Mouse (Mus musculus) small intestine, adult 2 months (tissue): ENCODE results near the gene Eif4g2. TPM values are rescaled to one million over a fixed set of nuclear protein-coding genes. Genes with fewer than 3 reads are reported as not detected.

Experiments
- H3K27ac ChIP-seq: fragments of 200-500 bp; 2 replicates; pipeline ENCODE4 v1.5.1; 2012; ENCODE audit warnings: low read depth, low read length, control low read depth, inconsistent platforms; ENCODE audit not compliant: insufficient read depth
- H3K27me3 ChIP-seq: fragments of 200-500 bp; 2 replicates; pipeline ENCODE4 v1.6.1; 2012; ENCODE audit warnings: mild to moderate bottlenecking, moderate library complexity, low read length, inconsistent platforms; ENCODE audit not compliant: control insufficient read depth, insufficient read depth
- H3K36me3 ChIP-seq: fragments of 200-500 bp; 2 replicates; pipeline ENCODE4 v1.6.1; 2012; ENCODE audit warnings: mild to moderate bottlenecking, low read length, control low read depth, inconsistent platforms; ENCODE audit not compliant: control insufficient read depth, insufficient read depth
- H3K4me1 ChIP-seq: fragments of 200-500 bp; 2 replicates; pipeline ENCODE4 v1.6.1; 2012; ENCODE audit warnings: low read length, inconsistent platforms, mixed read lengths; ENCODE audit not compliant: control insufficient read depth, insufficient read depth, insufficient read length
- H3K4me3 ChIP-seq: fragments of 200-500 bp; 2 replicates; pipeline ENCODE4 v1.5.1; 2012; ENCODE audit warnings: low read depth, mild to moderate bottlenecking, control low read depth, inconsistent platforms, low read length, moderate library complexity
- CTCF ChIP-seq: fragments of 200-500 bp; IDR thresholded peaks from 2 replicates; pipeline ENCODE4 v1.5.1; 2012; ENCODE audit warnings: low read depth, mild to moderate bottlenecking, control low read depth, inconsistent platforms, low read length, moderate library complexity, mixed read lengths; ENCODE audit not compliant: insufficient replicate concordance, insufficient read length; ENCODE audit errors: extremely low read depth
- POLR2A ChIP-seq: fragments of 200-500 bp; IDR thresholded peaks from 2 replicates; pipeline ENCODE4 v1.6.1; 2012; ENCODE audit warnings: low read depth, mild to moderate bottlenecking, control low read depth, inconsistent platforms, low read length, moderate library complexity
- WGBS: fragments of 180-500 bp; shearing (Covaris S2); methylation state at CpG from one replicate; pipeline ENCODE4 v1.1.7; 2018; 5-methylcytosine and 5-hydroxymethylcytosine counted together
- polyA plus RNA-seq: library from polyadenylated mRNA; depleted of rRNA; stranded (reverse); fragments of >200 nt; gene quantifications from 2 replicates; pipeline ENCODE4 v1.2.3, GENCODE M21; 2012

Eif4g2 gene
- polyA plus RNA-seq, 1 experiment: 28.7 TPM

- H3K27me3 ChIP-seq: no peaks in the 10 kb centered on the region
- no peaks in the 10 kb centered on the region for H3K4me1 ChIP-seq
- H3K27ac ChIP-seq: no peak overlapping the region
- H3K4me3 ChIP-seq: no peak overlapping the region
- 58% methylated on average over 6 of the region's 6 CpGs for WGBS
- H3K36me3 ChIP-seq: peaks cover 72% of the 10 kb centered on the region
- TF ChIP-seq POLR2A: no peak
- TF ChIP-seq CTCF: peak; percentile 74; the same call in 1 of the 2 replicates
Observed at GRCm38 (mm10) chr7:111049652-111050421, 33.0 kb downstream of the Eif4g2 start.

- peaks cover 70% of the 10 kb centered on the region for H3K36me3 ChIP-seq
- no peaks in the 10 kb centered on the region for H3K4me1 ChIP-seq
- H3K27ac ChIP-seq: no peak overlapping the region
Observed at GRCm38 (mm10) chr7:111048920-111049319, 33.9 kb downstream of the Eif4g2 start.

GRCm38 (mm10) chr7:111029046-111029553 lies 53.7 kb downstream of the Eif4g2 start:
- under 1% methylated on average over 29 of the region's 29 CpGs for WGBS
- H3K27me3 ChIP-seq: no peaks in the 10 kb centered on the region
- peak overlapping the region; percentile 98; the same call in 1 of the 2 replicates for H3K27ac ChIP-seq
- peaks cover 6% of the 10 kb centered on the region for H3K36me3 ChIP-seq
- H3K4me1 ChIP-seq: no peaks in the 10 kb centered on the region; the same call in 1 of the 2 replicates
- H3K4me3 ChIP-seq: peak overlapping the region; percentile 83
- no peak for TF ChIP-seq POLR2A
- no peak for TF ChIP-seq CTCF

More at GRCm38 (mm10) chr7:111048920-111049319, 33.9 kb downstream of the Eif4g2 start:
- Histone ChIP-seq H3K4me3 (no peak overlapping the region), H3K27me3 (no peaks in the 10 kb centered on the region)
- 87% methylated on average over 5 of the region's 5 CpGs for WGBS
- no peak for TF ChIP-seq POLR2A
- no peak for TF ChIP-seq CTCF

- TF ChIP-seq POLR2A (peak; percentile 90), CTCF (no peak)
- H3K4me3 ChIP-seq: peak within 1 kb of the TSS; percentile 83
- H3K27ac ChIP-seq: peak within 1 kb of the TSS; percentile 98
- peaks cover 2% of the 10 kb centered on the region for H3K36me3 ChIP-seq
- no peaks in the 10 kb centered on the region for H3K27me3 ChIP-seq
- H3K4me1 ChIP-seq: no peaks in the 10 kb centered on the region; the same call in 1 of the 2 replicates
- WGBS: 3% methylated on average over 45 of the region's 45 CpGs
Observed at GRCm38 (mm10) chr7:111028281-111029045, 54.4 kb downstream of the Eif4g2 start, which contains the start of gene Ctr9. TSS of gene Ctr9 (plus strand) at chr7:111028951.

- no peak overlapping the region for H3K27ac ChIP-seq
- no peaks in the 10 kb centered on the region for H3K36me3 ChIP-seq
- H3K4me3 ChIP-seq: no peak overlapping the region
- H3K27me3 ChIP-seq: no peaks in the 10 kb centered on the region
- WGBS: 74% methylated on average over 4 of the region's 4 CpGs
- H3K4me1 ChIP-seq: no peaks in the 10 kb centered on the region; the same call in 1 of the 2 replicates
- TF ChIP-seq CTCF (no peak), POLR2A (no peak)
Observed at GRCm38 (mm10) chr7:111024912-111025311, 57.9 kb downstream of the Eif4g2 start.

GRCm38 (mm10) chr7:111024068-111024594 lies 58.7 kb downstream of the Eif4g2 start:
- peak overlapping the region; percentile 29; the same call in 1 of the 2 replicates for H3K4me3 ChIP-seq
- peak overlapping the region; percentile 17 for H3K27ac ChIP-seq
- H3K27me3 ChIP-seq: no peaks in the 10 kb centered on the region
- H3K4me1 ChIP-seq: no peaks in the 10 kb centered on the region; the same call in 1 of the 2 replicates
- TF ChIP-seq CTCF (no peak), POLR2A (no peak)
- H3K36me3 ChIP-seq: no peaks in the 10 kb centered on the region
- WGBS: 19% methylated on average over 8 of the region's 8 CpGs
